Mouse (Mus musculus): ENCODE measurements at regions not wholly inside any gene's neighbourhood (a gene's known extent, or its start where the extent isn't known, plus 50 kb on each side); places are given as distances from the start of the nearest gene placed in this dataset.

GRCm38 (mm10) chr7:83063559-83063958 is 196.4 kb downstream of the Mex3b start:
- no peak overlapping the region for H3K27ac ChIP-seq (ENCODE audit: insufficient read depth, low read length)
- H3K4me1 ChIP-seq (ENCODE audit: control insufficient read depth, insufficient read depth, low read length), result peaks cover 3% of the 10 kb centered on the region; the same call in 1 of the 2 replicates
- no peak overlapping the region for H3K4me3 ChIP-seq (ENCODE audit: insufficient read depth, low read length)
- TF ChIP-seq POLR2A (IDR thresholded peaks at IDR 0.05; ENCODE audit: extremely low read depth, insufficient read depth, low read length) (no peak), CTCF (IDR thresholded peaks at IDR 0.05; ENCODE audit: extremely low read depth, insufficient read depth, low read length) (no peak)

DNA sequence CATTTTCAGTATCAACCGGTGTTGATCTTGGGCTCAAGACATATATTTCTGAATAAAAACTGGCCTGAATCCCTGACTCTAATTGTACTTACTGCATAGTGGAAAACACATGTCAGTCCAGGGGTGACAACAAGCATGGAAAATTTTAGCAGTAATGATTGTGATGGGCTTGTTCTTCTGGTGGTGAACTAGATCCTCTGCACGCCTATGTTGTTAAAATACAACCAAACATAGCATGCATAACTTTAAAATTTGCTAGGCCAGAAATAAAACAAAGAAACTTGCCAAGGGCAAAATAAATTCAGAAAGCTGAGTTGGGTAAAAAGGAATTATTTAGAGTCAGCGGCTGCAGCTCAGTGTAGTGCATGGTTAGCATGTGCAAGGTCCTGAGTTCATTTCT is 198.2 kb downstream of the Mex3b start:
- no peak for TF ChIP-seq POLR2A (IDR thresholded peaks at IDR 0.05; ENCODE audit: extremely low read depth, insufficient read depth, low read length)
- TF ChIP-seq CTCF (IDR thresholded peaks at IDR 0.05; ENCODE audit: extremely low read depth, insufficient read depth, low read length), result no peak
- H3K4me3 ChIP-seq (ENCODE audit: insufficient read depth, low read length), result no peak overlapping the region
- no peak overlapping the region for H3K27ac ChIP-seq (ENCODE audit: insufficient read depth, low read length)
- peaks cover 3% of the 10 kb centered on the region; the same call in 1 of the 2 replicates for H3K4me1 ChIP-seq (ENCODE audit: control insufficient read depth, insufficient read depth, low read length)

DNA sequence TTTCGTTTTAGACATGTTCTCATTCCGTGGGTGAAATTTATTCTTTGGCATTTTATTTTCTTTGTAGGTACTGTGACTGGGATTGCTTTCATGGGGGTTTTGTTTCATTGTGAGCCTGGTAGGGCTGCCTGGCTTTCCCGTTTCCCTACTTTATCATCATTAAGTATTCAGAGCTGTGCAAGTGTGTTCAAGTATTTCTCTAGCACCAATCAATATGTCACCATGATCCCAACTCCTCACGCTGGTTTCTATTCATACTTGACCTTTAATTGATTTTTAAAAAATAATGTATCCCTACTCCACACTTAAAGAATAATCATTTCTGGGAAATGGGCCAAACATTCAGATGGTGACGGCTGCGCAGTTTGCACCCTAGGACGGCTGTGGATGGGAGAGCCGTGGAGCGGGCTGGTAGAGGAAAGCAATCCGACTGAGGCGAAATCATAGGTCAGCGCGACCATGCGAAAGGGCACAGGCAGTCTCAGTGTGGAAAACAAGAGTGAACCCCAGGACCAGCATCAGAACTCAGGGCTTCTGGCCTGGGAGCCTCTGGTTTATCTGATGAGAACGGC is 207.4 kb downstream of the Mex3b start:
- H3K27ac ChIP-seq (ENCODE audit: insufficient read depth, low read length), result no peak overlapping the region

DNA sequence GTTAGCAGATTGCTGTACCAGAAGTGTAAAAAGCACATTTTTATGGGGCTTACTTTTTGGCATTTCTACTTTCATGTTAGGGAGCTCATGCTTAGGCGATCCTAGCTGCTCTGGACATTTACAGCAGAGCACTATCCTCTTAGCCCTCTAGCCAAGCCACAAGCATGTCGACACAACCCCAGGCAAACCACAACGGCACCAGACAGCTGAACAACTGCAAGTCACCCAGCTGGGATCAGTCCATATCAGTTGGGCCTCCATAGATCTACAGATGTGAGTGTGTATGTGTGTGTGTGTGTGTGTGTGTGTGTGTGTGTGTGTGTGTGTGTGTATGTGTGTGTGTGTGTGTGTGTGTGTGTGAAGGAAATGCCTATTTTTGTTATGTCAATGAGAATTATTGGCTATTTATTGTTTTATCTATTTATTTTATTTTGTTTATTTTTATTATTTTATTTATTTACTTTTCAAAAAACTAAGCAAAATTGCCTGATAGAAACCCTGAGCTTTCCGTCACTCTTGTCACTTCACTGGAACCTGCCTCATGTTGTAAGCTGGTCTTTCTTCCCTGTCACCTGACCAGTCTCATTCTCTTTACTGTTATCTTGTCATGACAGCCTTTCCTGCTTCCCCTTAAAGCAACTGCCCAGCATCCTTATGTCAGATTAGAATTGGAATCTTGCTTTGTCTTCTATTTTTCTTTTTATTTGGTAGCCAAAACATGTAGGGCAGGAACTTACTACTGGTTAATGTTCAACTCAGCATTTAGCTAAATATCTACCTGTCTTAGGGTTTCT is 208.2 kb downstream of the Mex3b start:
- H3K27ac ChIP-seq (ENCODE audit: insufficient read depth, low read length), result no peak overlapping the region
- TF ChIP-seq POLR2A (IDR thresholded peaks at IDR 0.05; ENCODE audit: extremely low read depth, insufficient read depth, low read length) (no peak), CTCF (IDR thresholded peaks at IDR 0.05; ENCODE audit: extremely low read depth, insufficient read depth, low read length) (no peak)
- H3K4me1 ChIP-seq (ENCODE audit: control insufficient read depth, insufficient read depth, low read length), result no peaks in the 10 kb centered on the region
- H3K4me3 ChIP-seq (ENCODE audit: insufficient read depth, low read length), result no peak overlapping the region

More for the DNA sequence above, 207.4 kb downstream of the Mex3b start:
- H3K4me3 ChIP-seq (ENCODE audit: insufficient read depth, low read length), result no peak overlapping the region; the same call in 1 of the 2 replicates
- TF ChIP-seq POLR2A (IDR thresholded peaks at IDR 0.05; ENCODE audit: extremely low read depth, insufficient read depth, low read length) (no peak), CTCF (IDR thresholded peaks at IDR 0.05; ENCODE audit: extremely low read depth, insufficient read depth, low read length) (no peak)
- no peaks in the 10 kb centered on the region for H3K4me1 ChIP-seq (ENCODE audit: control insufficient read depth, insufficient read depth, low read length)

DNA sequence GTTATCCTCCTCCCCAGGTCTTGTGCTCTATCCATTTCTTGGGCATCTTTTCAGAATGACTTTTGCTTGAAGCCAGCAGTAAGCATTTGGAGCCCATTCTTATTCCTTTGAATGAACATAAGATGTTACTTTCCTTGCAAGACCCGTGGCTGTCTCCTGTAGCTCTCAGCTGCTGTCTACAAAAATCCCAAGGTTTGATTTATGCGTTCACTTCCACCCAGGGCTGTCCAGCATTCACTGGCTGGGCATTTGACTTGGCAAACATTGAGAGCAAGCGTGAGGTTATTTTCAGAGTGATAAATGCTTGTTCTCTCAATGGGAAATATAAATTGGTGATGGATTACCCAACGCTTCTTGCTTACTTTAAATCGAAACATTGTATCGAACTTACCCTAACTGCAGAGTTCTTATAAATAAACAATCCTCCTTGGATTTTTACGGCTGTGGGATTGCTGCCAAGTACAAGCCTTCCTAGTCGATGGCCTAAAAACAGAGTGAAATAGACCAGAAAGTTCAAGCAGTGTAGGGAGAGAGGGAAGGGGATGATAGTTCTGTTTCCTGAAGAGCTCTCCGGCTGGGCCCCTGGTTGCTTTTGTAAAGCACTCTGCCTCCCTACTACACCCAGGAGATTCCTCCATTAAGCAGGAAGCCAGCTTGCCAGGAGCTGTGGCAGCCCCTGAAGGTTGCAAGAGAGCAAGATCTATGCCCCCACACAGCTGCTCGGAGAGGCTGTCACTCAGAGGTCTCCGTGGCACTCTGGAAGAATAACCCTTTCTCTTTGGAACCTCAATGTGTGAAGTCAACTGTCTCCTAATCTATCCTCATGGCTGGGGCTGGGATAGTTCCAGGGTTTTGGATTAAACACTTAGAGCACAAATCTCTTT is 210.1 kb downstream of the Mex3b start:
- H3K4me3 ChIP-seq (ENCODE audit: insufficient read depth, low read length), result no peak overlapping the region
- TF ChIP-seq CTCF (IDR thresholded peaks at IDR 0.05; ENCODE audit: extremely low read depth, insufficient read depth, low read length), result no peak
- TF ChIP-seq POLR2A (IDR thresholded peaks at IDR 0.05; ENCODE audit: extremely low read depth, insufficient read depth, low read length), result no peak
- H3K4me1 ChIP-seq (ENCODE audit: control insufficient read depth, insufficient read depth, low read length), result no peaks in the 10 kb centered on the region
- no peak overlapping the region for H3K27ac ChIP-seq (ENCODE audit: insufficient read depth, low read length)

DNA sequence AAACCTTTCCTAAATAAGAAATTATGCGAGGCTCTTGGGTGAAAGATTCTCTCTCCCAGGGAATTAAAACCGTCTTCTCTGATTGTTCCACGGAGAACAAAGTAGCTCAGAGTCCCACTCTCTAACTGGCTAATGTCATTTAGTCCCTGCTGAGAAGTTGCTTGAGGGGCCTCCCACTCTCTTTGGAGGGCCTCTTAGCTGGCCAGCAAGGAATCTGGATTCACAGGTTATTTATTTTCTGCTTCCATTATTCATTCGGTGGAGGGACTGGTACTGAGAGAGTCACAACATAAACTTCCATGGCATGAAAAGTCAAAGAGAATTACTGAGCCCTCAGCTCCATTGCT is 210.8 kb downstream of the Mex3b start:
- TF ChIP-seq CTCF (IDR thresholded peaks at IDR 0.05; ENCODE audit: extremely low read depth, insufficient read depth, low read length) (no peak), POLR2A (IDR thresholded peaks at IDR 0.05; ENCODE audit: extremely low read depth, insufficient read depth, low read length) (no peak)
- Histone ChIP-seq H3K27ac (ENCODE audit: insufficient read depth, low read length) (no peak overlapping the region), H3K4me1 (ENCODE audit: control insufficient read depth, insufficient read depth, low read length) (no peaks in the 10 kb centered on the region), H3K4me3 (ENCODE audit: insufficient read depth, low read length) (no peak overlapping the region)

- H3K27ac ChIP-seq (ENCODE audit: insufficient read depth, low read length), result no peak overlapping the region
- H3K4me3 ChIP-seq (ENCODE audit: insufficient read depth, low read length), result no peak overlapping the region
- no peak for TF ChIP-seq POLR2A (IDR thresholded peaks at IDR 0.05; ENCODE audit: extremely low read depth, insufficient read depth, low read length)
- TF ChIP-seq CTCF (IDR thresholded peaks at IDR 0.05; ENCODE audit: extremely low read depth, insufficient read depth, low read length), result no peak
- H3K4me1 ChIP-seq (ENCODE audit: control insufficient read depth, insufficient read depth, low read length), result no peaks in the 10 kb centered on the region
Measured at GRCm38 (mm10) chr7:83078695-83079094, 211.6 kb downstream of the Mex3b start.

DNA sequence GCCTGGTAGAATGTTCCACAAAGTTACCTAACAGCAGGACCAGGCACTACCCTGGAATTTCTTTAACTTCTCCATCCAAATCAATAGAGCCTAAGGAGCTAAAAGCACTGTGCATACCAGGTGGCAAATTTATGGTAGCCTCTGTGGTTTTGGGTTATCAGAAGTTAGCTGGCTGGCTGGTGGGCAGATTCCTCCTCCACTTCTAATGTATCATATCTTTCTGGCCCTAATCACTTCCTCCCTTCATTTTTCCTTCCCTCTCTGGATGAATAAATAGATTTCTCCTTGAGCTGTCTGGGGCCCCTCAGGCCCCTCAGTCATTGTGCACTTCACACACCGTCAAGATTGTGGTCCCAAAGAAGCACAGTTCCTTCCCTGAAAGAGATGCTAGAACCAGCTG is 212.7 kb downstream of the Mex3b start:
- no peak overlapping the region for H3K4me3 ChIP-seq (ENCODE audit: insufficient read depth, low read length)
- no peaks in the 10 kb centered on the region for H3K4me1 ChIP-seq (ENCODE audit: control insufficient read depth, insufficient read depth, low read length)
- no peak overlapping the region for H3K27ac ChIP-seq (ENCODE audit: insufficient read depth, low read length)
- TF ChIP-seq CTCF (IDR thresholded peaks at IDR 0.05; ENCODE audit: extremely low read depth, insufficient read depth, low read length), result no peak

DNA sequence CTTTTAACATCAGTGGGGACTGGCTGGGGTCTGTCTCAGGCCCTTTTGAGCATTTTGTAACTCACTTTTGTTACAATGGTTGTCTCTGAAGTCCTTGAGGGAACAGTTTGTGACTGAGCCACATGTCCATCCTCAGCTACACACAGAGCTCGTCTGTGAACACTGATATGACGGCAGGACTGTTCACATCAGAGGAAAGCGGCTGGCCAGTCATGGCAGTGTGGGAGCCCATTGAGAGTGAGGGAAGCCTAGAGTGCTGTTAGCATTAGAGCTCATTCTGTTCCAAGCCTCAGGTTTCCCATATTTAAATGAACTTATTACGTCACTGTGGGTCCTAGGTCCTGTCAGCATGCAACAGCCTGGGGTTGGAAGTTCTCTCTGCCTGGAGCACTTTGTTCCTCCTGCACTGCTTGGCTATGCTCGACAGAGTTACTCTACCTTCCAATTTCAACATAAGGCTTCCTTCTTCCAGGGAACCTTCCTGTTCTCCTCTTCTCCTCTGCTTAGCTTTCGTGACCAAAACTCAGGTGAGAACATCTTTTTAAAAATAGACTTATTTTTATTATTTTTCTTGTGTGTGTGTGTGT is 217.5 kb downstream of the Mex3b start:
- Histone ChIP-seq H3K27ac (ENCODE audit: insufficient read depth, low read length) (no peak overlapping the region), H3K4me1 (ENCODE audit: control insufficient read depth, insufficient read depth, low read length) (peaks cover 2% of the 10 kb centered on the region), H3K4me3 (ENCODE audit: insufficient read depth, low read length) (no peak overlapping the region)
- no peak for TF ChIP-seq POLR2A (IDR thresholded peaks at IDR 0.05; ENCODE audit: extremely low read depth, insufficient read depth, low read length)
- no peak for TF ChIP-seq CTCF (IDR thresholded peaks at IDR 0.05; ENCODE audit: extremely low read depth, insufficient read depth, low read length)
